ENCODE assay signal across 13 mouse cellular contexts in genomic region chr11:102582736-102583135, GRCm38 (mm10). TPM values are rescaled to one million over a fixed set of nuclear protein-coding genes. Genes with fewer than 3 reads are reported as not detected.
DNase-seq lines count a peak whose midpoint lies in the region; ATAC-seq and TF ChIP-seq lines count a peak whose summit lies in the region.
"Had no signal": no experiment of that assay in that cellular context is flagged by ENCODE, and none has a peak within 500 bp of the region (broad histone marks: within the 10 kb centered on the region; RNA-seq: fewer than 3 reads in every experiment).

No protein-coding gene starts in this region.

- no peak overlapping the region for H3K4me2 ChIP-seq in intestine, embryonic 14.5 days (ENCODE audit: low read length)
- H3K4me2 ChIP-seq in intestine, postnatal 0 days (replicated peaks; ENCODE audit: low read depth) = no peak overlapping the region
- H3K4me2 ChIP-seq in forebrain, embryonic 14.5 days (ENCODE audit: low read length) = no peak overlapping the region

- TF ChIP-seq POLR2A in ES-Bruce4 (IDR thresholded peaks at IDR 0.05; ENCODE audit: insufficient read depth, low read length) = no peak

- no peak for TF ChIP-seq CTCF in intestine, postnatal 0 days (IDR thresholded peaks at IDR 0.05; ENCODE audit: low read depth)
- no peak for TF ChIP-seq CTCF in E14TG2a.4 (conservative IDR thresholded peaks at IDR 0.05; ENCODE audit: low read length)
- no peak for TF ChIP-seq CTCF in ES-Bruce4 (IDR thresholded peaks at IDR 0.05; ENCODE audit: low read depth, low read length)

- no peak overlapping the region for H3K4me3 ChIP-seq in intestine, embryonic 14.5 days (ENCODE audit: low read depth, low read length)
- H3K4me3 ChIP-seq in intestine, postnatal 0 days (ENCODE audit: low read depth, low read length) = no peak overlapping the region
- H3K4me3 ChIP-seq in E14TG2a.4 (replicated peaks; ENCODE audit: low read length) (peak overlapping the region; percentile 69), ES-Bruce4 (ENCODE audit: low read depth, low read length) (no peak overlapping the region)
- H3K4me3 ChIP-seq in forebrain, embryonic 14.5 days (ENCODE audit: low read depth, low read length) = no peak overlapping the region

- no peak overlapping the region for H3K9ac ChIP-seq in intestine, embryonic 14.5 days (ENCODE audit: low read length)
- no peak overlapping the region for H3K9ac ChIP-seq in intestine, postnatal 0 days (ENCODE audit: low read depth, low read length)
- H3K9ac ChIP-seq in ES-Bruce4 (ENCODE audit: low read depth, poor library complexity, severe bottlenecking) = peak overlapping the region; percentile 8; the same call in 1 of the 2 replicates
- no peak overlapping the region for H3K9ac ChIP-seq in forebrain, embryonic 14.5 days (ENCODE audit: low read length)

- 22% methylated on average over 5 of the region's 5 CpGs for WGBS in intestine, embryonic 14.5 days
- WGBS in intestine, postnatal 0 days = 31% methylated on average over 5 of the region's 5 CpGs
- 30% methylated on average over 5 of the region's 5 CpGs for WGBS in forebrain, embryonic 14.5 days

- DNase-seq in intestine, embryonic 14.5 days (ENCODE audit: low spot score) = no peak
- no peak for DNase-seq in forebrain, embryonic 14.5 days (ENCODE audit: low spot score)
- no peak for DNase-seq in thymus, postnatal 36 days
- no peak for DNase-seq in layer of hippocampus, postnatal 14 days (ENCODE audit: low spot score in 2 of 2)
- DNase-seq: adrenal gland, adult 8-10 months; cerebellum, adult 11 months; liver; spleen, adult 18-20 months had no signal

- H3K4me1 ChIP-seq in intestine, embryonic 14.5 days (replicated peaks; ENCODE audit: control insufficient read depth, insufficient read depth, low read length) = peaks cover 30% of the 10 kb centered on the region
- no peaks in the 10 kb centered on the region for H3K4me1 ChIP-seq in intestine, postnatal 0 days (replicated peaks; ENCODE audit: control insufficient read depth, insufficient read depth, low read length)
- H3K4me1 ChIP-seq in E14TG2a.4 (replicated peaks; ENCODE audit: low read depth, low read length) = peaks cover 78% of the 10 kb centered on the region
- peaks cover 12% of the 10 kb centered on the region for H3K4me1 ChIP-seq in ES-Bruce4 (ENCODE audit: control insufficient read depth, insufficient read depth, low read length)
- peaks cover 18% of the 10 kb centered on the region for H3K4me1 ChIP-seq in forebrain, embryonic 14.5 days (ENCODE audit: control insufficient read depth, insufficient read depth, low read length)

- H3K36me3 ChIP-seq in intestine, embryonic 14.5 days (ENCODE audit: control insufficient read depth, insufficient read depth, low read length) = no peaks in the 10 kb centered on the region
- no peaks in the 10 kb centered on the region for H3K36me3 ChIP-seq in intestine, postnatal 0 days (ENCODE audit: control insufficient read depth, insufficient read depth)
- H3K36me3 ChIP-seq in E14TG2a.4 (ENCODE audit: insufficient read depth, low read length) (peaks cover 8% of the 10 kb centered on the region), ES-Bruce4 (ENCODE audit: control insufficient read depth, insufficient read depth, low read length, poor library complexity, severe bottlenecking) (no peaks in the 10 kb centered on the region)
- H3K36me3 ChIP-seq in forebrain, embryonic 14.5 days (ENCODE audit: control insufficient read depth, insufficient read depth, low read length) = no peaks in the 10 kb centered on the region

- peak; percentile 87 for TF ChIP-seq EP300 in ES-Bruce4 (IDR thresholded peaks at IDR 0.05; ENCODE audit: insufficient read depth, low read depth, low read length)

- H3K27ac ChIP-seq in intestine, embryonic 14.5 days (ENCODE audit: low read depth) = peak overlapping the region; percentile 55
- no peak overlapping the region for H3K27ac ChIP-seq in intestine, postnatal 0 days (ENCODE audit: low read depth, low read length)
- peak overlapping the region; percentile 92 for H3K27ac ChIP-seq in ES-Bruce4 (ENCODE audit: insufficient read depth, low read length)
- peak overlapping the region; percentile 46; the same call in 1 of the 2 replicates for H3K27ac ChIP-seq in forebrain, embryonic 14.5 days (ENCODE audit: low read depth, low read length)

- ATAC-seq in intestine, embryonic 14.5 days (replicated peaks; ENCODE audit: low FRiP score, low TSS enrichment, low read depth) = no peak
- no peak for ATAC-seq in intestine, postnatal 0 days
- no peak for ATAC-seq in forebrain, embryonic 14.5 days

- H3K9me3 ChIP-seq in intestine, embryonic 14.5 days (ENCODE audit: control insufficient read depth, low read length) = 0 out of 2 replicates have a peak, but pooled peaks cover 2% of the 10 kb centered on the region
- no peaks in the 10 kb centered on the region for H3K9me3 ChIP-seq in intestine, postnatal 0 days (ENCODE audit: control insufficient read depth)
- H3K9me3 ChIP-seq in E14TG2a.4 (ENCODE audit: low read length) (peaks cover 5% of the 10 kb centered on the region), ES-Bruce4 (replicated peaks; ENCODE audit: control insufficient read depth, insufficient read depth, low read length, poor library complexity, severe bottlenecking) (0 out of 2 replicates have a peak, but pooled peaks cover 3% of the 10 kb centered on the region)
- H3K9me3 ChIP-seq in forebrain, embryonic 14.5 days (replicated peaks; ENCODE audit: control insufficient read depth, low read length) = no peaks in the 10 kb centered on the region

- no peaks in the 10 kb centered on the region for H3K27me3 ChIP-seq in intestine, embryonic 14.5 days (replicated peaks; ENCODE audit: control insufficient read depth, insufficient read depth, low read length)
- H3K27me3 ChIP-seq in intestine, postnatal 0 days (replicated peaks; ENCODE audit: control insufficient read depth, insufficient read depth, low read length) = peaks cover 7% of the 10 kb centered on the region; the same call in 1 of the 2 replicates
- H3K27me3 ChIP-seq in E14TG2a.4 (ENCODE audit: insufficient read depth, low read length) = no peaks in the 10 kb centered on the region
- no peaks in the 10 kb centered on the region for H3K27me3 ChIP-seq in ES-Bruce4 (ENCODE audit: control insufficient read depth, insufficient read depth, low read length, poor library complexity, severe bottlenecking)
- no peaks in the 10 kb centered on the region for H3K27me3 ChIP-seq in forebrain, embryonic 14.5 days (replicated peaks; ENCODE audit: control insufficient read depth, insufficient read depth, low read length)

RNA-seq across cellular contexts. Expression of gene Gm11627, which starts 3.5 kb away (rescaled TPM):
- 13.5 and 15.7 TPM in 2 replicates for polyA plus RNA-seq in intestine, embryonic 14.5 days (2014; fragmentation: Nextera tagmentation; extraction: Ambion mirVana)
- polyA plus RNA-seq in intestine, postnatal 0 days (2015; fragmentation: Nextera tagmentation; extraction: Ambion mirVana) = 11.2 and 12.7 TPM in 2 replicates
- 3.8 and 5.3 TPM in 2 replicates for polyA plus RNA-seq in ES-Bruce4 (2011; ENCODE audit: insufficient read depth, insufficient read length, low read depth, missing spikeins)
- polyA plus RNA-seq in forebrain, embryonic 14.5 days (2014; fragmentation: Nextera tagmentation; extraction: Ambion mirVana) = 6.8 and 9.8 TPM in 2 replicates
- 1 to 10 TPM; 6.4 to 6.9 TPM for total RNA-seq in layer of hippocampus, postnatal 14 days (2021)
- total RNA-seq: granulocyte monocyte progenitor cell, adult 5-6 weeks; megakaryocyte, adult 5-6 weeks had no signal

RNA-seq across cellular contexts. Expression of gene Fzd2, which starts 21.5 kb away (rescaled TPM):
- polyA plus RNA-seq in intestine, embryonic 14.5 days (2014; fragmentation: Nextera tagmentation; extraction: Ambion mirVana) = 20.4 and 21.9 TPM in 2 replicates
- polyA plus RNA-seq in intestine, postnatal 0 days (2015; fragmentation: Nextera tagmentation; extraction: Ambion mirVana) = 6.0 and 6.2 TPM in 2 replicates
- 30.3 and 36.1 TPM in 2 replicates for polyA plus RNA-seq in ES-Bruce4 (2011; ENCODE audit: insufficient read depth, insufficient read length, low read depth, missing spikeins)
- polyA plus RNA-seq in forebrain, embryonic 14.5 days (2014; fragmentation: Nextera tagmentation; extraction: Ambion mirVana) = 18.6 and 19.2 TPM in 2 replicates
- total RNA-seq in layer of hippocampus, postnatal 14 days (2021) = 1 to 10 TPM; 8.5 to 9.4 TPM
- total RNA-seq: granulocyte monocyte progenitor cell, adult 5-6 weeks; megakaryocyte, adult 5-6 weeks had no signal

RNA-seq across cellular contexts. Expression of gene Gpatch8, which starts 26.5 kb away (rescaled TPM):
- polyA plus RNA-seq in intestine, embryonic 14.5 days (2014; fragmentation: Nextera tagmentation; extraction: Ambion mirVana) = 40.1 and 49.6 TPM in 2 replicates
- 18.9 and 22.3 TPM in 2 replicates for polyA plus RNA-seq in intestine, postnatal 0 days (2015; fragmentation: Nextera tagmentation; extraction: Ambion mirVana)
- polyA plus RNA-seq in ES-Bruce4 (2011; ENCODE audit: insufficient read depth, insufficient read length, low read depth, missing spikeins) = 75.8 and 89.1 TPM in 2 replicates
- polyA plus RNA-seq in forebrain, embryonic 14.5 days (2014; fragmentation: Nextera tagmentation; extraction: Ambion mirVana) = 32.6 and 47.7 TPM in 2 replicates
- 10 to 100 TPM; 51.4 to 54.4 TPM for total RNA-seq in layer of hippocampus, postnatal 14 days (2021)
